Mouse (Mus musculus) lung, embryonic 15.5 days (tissue): Measurements from ENCODE around the gene Pdzd2. TPM values are rescaled to one million over a fixed set of nuclear protein-coding genes. Genes with fewer than 3 reads are reported as not detected.
A peak's percentile ranks its signal among the peaks of the same experiment; 100 is the strongest.

Source experiments
- ATAC-seq: fragments of 200-750 bp; cut with Nextera tagmentation; 2 replicates; pipeline ENCODE4 v1.8.0; 2017; ENCODE audit warnings: moderate number of reproducible peaks, borderline replicate concordance; ENCODE audit not compliant: low FRiP score, low TSS enrichment; ENCODE audit errors: extremely low read depth
- H3K27ac ChIP-seq: fragments of 300-500 bp; sonication (generic); 2 replicates; pipeline ENCODE4 v1.5.1; 2015; ENCODE audit warnings: moderate library complexity, mild to moderate bottlenecking, inconsistent platforms
- H3K27me3 ChIP-seq: fragments of 300-500 bp; sonication (generic); 2 replicates; pipeline ENCODE4 v1.6.1; 2015; ENCODE audit warnings: inconsistent platforms
- H3K36me3 ChIP-seq: fragments of 300-500 bp; sonication (generic); 2 replicates; pipeline ENCODE4 v1.6.1; 2015; ENCODE audit warnings: inconsistent platforms
- H3K4me1 ChIP-seq: fragments of 300-500 bp; sonication (generic); 2 replicates; pipeline ENCODE4 v1.6.1; 2015; ENCODE audit warnings: inconsistent platforms
- H3K4me2 ChIP-seq: fragments of 300-500 bp; sonication (generic); 2 replicates; pipeline ENCODE4 v1.6.1; 2015; ENCODE audit warnings: inconsistent platforms, mild to moderate bottlenecking, moderate library complexity
- H3K4me3 ChIP-seq: fragments of 300-500 bp; sonication (generic); 2 replicates; pipeline ENCODE4 v1.5.1; 2015; ENCODE audit warnings: mild to moderate bottlenecking, inconsistent platforms
- H3K9ac ChIP-seq: fragments of 300-500 bp; sonication (generic); 2 replicates; pipeline ENCODE4 v1.6.1; 2015; ENCODE audit warnings: inconsistent platforms
- H3K9me3 ChIP-seq: fragments of 300-500 bp; sonication (generic); 2 replicates; pipeline ENCODE4 v1.6.1; 2016; ENCODE audit warnings: inconsistent platforms
- WGBS: fragments of 180-500 bp; shearing (Covaris S2); methylation state at CpG from one replicate; pipeline ENCODE4 v1.1.7; 2015; 5-methylcytosine and 5-hydroxymethylcytosine counted together
- polyA plus RNA-seq: library from polyadenylated mRNA; unstranded; fragments of >200 nt; fragmentation: Nextera tagmentation; extraction: Ambion mirVana; gene quantifications from 2 replicates; pipeline ENCODE4 v1.2.1, GENCODE M21; 2015

The Pdzd2 gene
- polyA plus RNA-seq, 1 experiment from 2014 or later = 39.8 TPM

- no peaks in the 10 kb centered on the region for H3K9me3 ChIP-seq
- H3K9ac ChIP-seq = no peak overlapping the region
- no peaks in the 10 kb centered on the region for H3K27me3 ChIP-seq
- no peaks in the 10 kb centered on the region for H3K36me3 ChIP-seq
- H3K27ac ChIP-seq = no peak overlapping the region
- no peak for ATAC-seq
- peaks cover 4% of the 10 kb centered on the region for H3K4me1 ChIP-seq
- no peak overlapping the region for H3K4me3 ChIP-seq
- H3K4me2 ChIP-seq = no peak overlapping the region
- 69% methylated on average over 4 of the region's 4 CpGs for WGBS
Observed at GRCm38 (mm10) chr15:12451448-12451847, 288.3 kb downstream of the Pdzd2 start.

GRCm38 (mm10) chr15:12450790-12451189 lies 288.9 kb downstream of the Pdzd2 start:
- no peaks in the 10 kb centered on the region for H3K9me3 ChIP-seq
- H3K36me3 ChIP-seq = no peaks in the 10 kb centered on the region
- no peak overlapping the region for H3K4me2 ChIP-seq
- 0 out of 2 replicates have a peak, but pooled peaks cover 3% of the 10 kb centered on the region for H3K4me1 ChIP-seq
- ATAC-seq = no peak
- H3K4me3 ChIP-seq = no peak overlapping the region
- WGBS = 36% methylated on average over 6 of the region's 6 CpGs
- no peak overlapping the region for H3K9ac ChIP-seq
- no peak overlapping the region for H3K27ac ChIP-seq
- H3K27me3 ChIP-seq = no peaks in the 10 kb centered on the region

DNA sequence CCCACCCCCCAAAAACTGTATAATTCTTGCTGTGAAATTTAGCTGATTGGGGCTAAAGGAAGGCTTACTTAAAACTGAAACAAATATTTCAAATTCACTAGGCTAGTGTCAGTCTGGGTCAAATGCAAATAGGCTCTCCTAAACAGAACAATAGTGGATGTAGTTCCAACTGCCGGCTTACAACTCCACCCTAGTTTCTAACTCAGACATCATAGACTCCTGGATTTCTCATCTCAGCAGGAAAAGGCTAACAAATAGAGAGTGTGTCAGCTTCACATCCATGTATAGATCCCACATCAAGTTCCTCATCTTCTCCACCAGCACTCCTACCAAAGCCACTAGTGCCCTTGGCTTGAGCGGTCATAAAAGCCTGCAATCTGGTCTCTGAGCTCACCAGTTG lies 290.4 kb downstream of the Pdzd2 start:
- Histone ChIP-seq H3K9ac (no peak overlapping the region), H3K4me1 (0 out of 2 replicates have a peak, but pooled peaks cover 3% of the 10 kb centered on the region), H3K27me3 (no peaks in the 10 kb centered on the region), H3K4me2 (no peak overlapping the region), H3K27ac (no peak overlapping the region), H3K4me3 (no peak overlapping the region), H3K36me3 (no peaks in the 10 kb centered on the region), H3K9me3 (no peaks in the 10 kb centered on the region)
- ATAC-seq = no peak
- 85% methylated on average over 2 of the region's 2 CpGs for WGBS

- 64% methylated on average over 10 of the region's 10 CpGs for WGBS
- Histone ChIP-seq H3K9ac (no peak overlapping the region), H3K4me2 (no peak overlapping the region), H3K36me3 (no peaks in the 10 kb centered on the region), H3K4me1 (0 out of 2 replicates have a peak, but pooled peaks cover 3% of the 10 kb centered on the region), H3K27ac (no peak overlapping the region), H3K9me3 (no peaks in the 10 kb centered on the region), H3K4me3 (no peak overlapping the region), H3K27me3 (no peaks in the 10 kb centered on the region)
- no peak for ATAC-seq
Observed at GRCm38 (mm10) chr15:12447021-12447434, 292.7 kb downstream of the Pdzd2 start.

DNA sequence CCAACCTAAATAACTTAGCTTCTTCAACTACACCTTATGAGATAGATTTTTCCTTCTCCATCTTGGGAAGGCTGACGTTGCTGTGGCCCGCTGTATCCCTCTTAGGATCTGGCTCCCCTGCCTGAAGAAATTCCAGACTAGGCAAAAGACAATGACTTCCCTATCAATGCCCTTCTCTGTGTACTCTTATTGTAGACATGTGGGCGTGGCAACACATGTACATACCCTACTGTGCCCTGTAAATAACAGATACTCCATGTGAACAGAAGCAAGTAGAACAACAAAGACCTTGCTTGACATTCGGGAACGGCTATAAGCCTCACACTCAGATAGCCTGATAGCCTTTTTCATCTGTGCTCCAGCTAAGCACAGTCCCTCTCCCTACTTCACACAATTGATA lies 295.2 kb downstream of the Pdzd2 start:
- no peak for ATAC-seq
- Histone ChIP-seq H3K4me2 (no peak overlapping the region), H3K9ac (no peak overlapping the region), H3K27ac (no peak overlapping the region), H3K36me3 (no peaks in the 10 kb centered on the region), H3K9me3 (no peaks in the 10 kb centered on the region), H3K27me3 (no peaks in the 10 kb centered on the region), H3K4me1 (peaks cover 4% of the 10 kb centered on the region), H3K4me3 (no peak overlapping the region)
- WGBS = 76% methylated on average over 5 of the region's 5 CpGs

DNA sequence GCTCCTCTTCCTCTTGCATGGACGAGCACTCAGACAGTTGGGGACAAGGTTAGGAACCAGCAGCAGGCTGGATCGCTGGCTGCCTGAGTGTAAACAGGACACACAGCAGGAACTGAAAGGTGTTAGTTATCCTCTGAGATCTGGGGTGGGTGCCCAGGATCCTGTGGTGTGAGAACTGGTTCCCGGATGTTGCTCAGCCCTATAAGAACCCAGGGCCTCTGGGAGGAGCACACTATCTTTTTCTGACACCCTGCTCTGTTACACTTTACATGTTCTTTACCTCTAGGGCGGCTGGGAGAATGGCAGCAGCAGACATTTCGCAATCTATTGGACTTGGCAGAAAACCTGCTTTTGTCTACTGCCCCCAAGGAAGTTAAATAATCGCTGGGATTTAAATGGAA lies 300.4 kb downstream of the Pdzd2 start:
- WGBS = 16% methylated on average over 6 of the region's 6 CpGs
- peak; percentile 50; the same call in 1 of the 2 replicates for ATAC-seq
- H3K36me3 ChIP-seq = no peaks in the 10 kb centered on the region
- H3K9ac ChIP-seq = no peak overlapping the region
- no peaks in the 10 kb centered on the region for H3K9me3 ChIP-seq
- H3K27ac ChIP-seq = no peak overlapping the region
- peaks cover 13% of the 10 kb centered on the region for H3K4me1 ChIP-seq
- H3K27me3 ChIP-seq = no peaks in the 10 kb centered on the region
- H3K4me3 ChIP-seq = no peak overlapping the region
- H3K4me2 ChIP-seq = no peak overlapping the region

DNA sequence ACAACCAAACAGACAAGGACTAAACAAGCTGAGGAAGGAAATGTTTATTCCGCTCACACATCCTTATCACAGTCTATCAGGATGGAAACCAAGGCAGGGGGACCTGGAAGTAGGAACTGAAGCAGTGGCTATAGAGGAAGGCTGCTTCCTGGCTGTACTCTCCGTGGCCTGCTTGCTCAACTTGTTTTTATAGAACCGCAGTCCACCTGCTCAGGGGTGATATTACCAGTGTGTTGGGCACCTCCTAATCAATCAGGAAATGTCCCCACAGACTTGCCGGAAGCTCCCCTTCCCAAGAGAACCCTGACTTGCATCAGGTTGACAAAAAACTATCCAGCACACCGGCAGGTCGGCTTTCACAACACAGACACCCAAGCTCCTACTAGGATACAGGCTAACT lies 301.0 kb downstream of the Pdzd2 start:
- no peak for ATAC-seq
- Histone ChIP-seq H3K4me2 (no peak overlapping the region), H3K27me3 (no peaks in the 10 kb centered on the region), H3K9me3 (no peaks in the 10 kb centered on the region), H3K4me3 (no peak overlapping the region), H3K9ac (no peak overlapping the region), H3K27ac (no peak overlapping the region), H3K36me3 (no peaks in the 10 kb centered on the region), H3K4me1 (peaks cover 20% of the 10 kb centered on the region)
- 67% methylated on average over 6 of the region's 6 CpGs for WGBS

DNA sequence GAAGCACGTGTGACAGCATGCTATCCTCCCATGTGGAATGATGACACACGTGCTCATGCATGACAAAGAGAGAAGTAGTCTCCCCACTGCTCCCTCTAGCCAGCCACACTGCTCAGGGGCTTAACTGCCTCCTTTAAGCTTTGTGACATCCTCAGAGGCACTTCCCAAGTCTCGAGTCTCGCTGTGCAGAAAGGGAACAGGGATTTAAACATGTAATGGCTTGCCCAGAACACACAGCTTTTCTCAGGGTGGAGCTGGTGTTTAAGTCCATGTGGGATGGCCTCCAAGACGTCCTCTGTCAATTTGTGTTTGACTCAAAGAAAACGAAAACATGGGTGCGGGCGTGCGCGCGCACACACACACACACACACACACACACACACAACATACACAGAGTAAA lies 301.6 kb downstream of the Pdzd2 start:
- Histone ChIP-seq H3K9me3 (no peaks in the 10 kb centered on the region), H3K36me3 (no peaks in the 10 kb centered on the region), H3K4me1 (peaks cover 23% of the 10 kb centered on the region), H3K27ac (no peak overlapping the region), H3K27me3 (no peaks in the 10 kb centered on the region), H3K4me3 (no peak overlapping the region), H3K9ac (no peak overlapping the region), H3K4me2 (no peak overlapping the region)
- no peak for ATAC-seq
- WGBS = 83% methylated on average over 11 of the region's 11 CpGs

- no peak overlapping the region for H3K4me3 ChIP-seq
- WGBS = 68% methylated on average over 8 of the region's 8 CpGs
- H3K36me3 ChIP-seq = no peaks in the 10 kb centered on the region
- no peaks in the 10 kb centered on the region for H3K27me3 ChIP-seq
- H3K4me2 ChIP-seq = no peak overlapping the region
- H3K27ac ChIP-seq = no peak overlapping the region
- H3K4me1 ChIP-seq = peaks cover 30% of the 10 kb centered on the region
- no peak for ATAC-seq
- no peaks in the 10 kb centered on the region for H3K9me3 ChIP-seq
- no peak overlapping the region for H3K9ac ChIP-seq
Observed at GRCm38 (mm10) chr15:12435910-12436309, 303.8 kb downstream of the Pdzd2 start.

GRCm38 (mm10) chr15:12433893-12434599 lies 305.7 kb downstream of the Pdzd2 start:
- Histone ChIP-seq H3K27me3 (no peaks in the 10 kb centered on the region), H3K27ac (peak overlapping the region; percentile 62), H3K9ac (no peak overlapping the region), H3K4me2 (peak overlapping the region; percentile 18; the same call in 1 of the 2 replicates), H3K4me1 (peaks cover 21% of the 10 kb centered on the region), H3K9me3 (no peaks in the 10 kb centered on the region), H3K36me3 (no peaks in the 10 kb centered on the region), H3K4me3 (no peak overlapping the region)
- ATAC-seq = peak; percentile 74; the same call in 1 of the 2 replicates
- 8% methylated on average over 19 of the region's 19 CpGs for WGBS

GRCm38 (mm10) chr15:12432879-12433278 lies 306.8 kb downstream of the Pdzd2 start:
- peaks cover 21% of the 10 kb centered on the region for H3K4me1 ChIP-seq
- no peak overlapping the region for H3K4me2 ChIP-seq
- no peak overlapping the region for H3K9ac ChIP-seq
- H3K4me3 ChIP-seq = no peak overlapping the region
- H3K27ac ChIP-seq = no peak overlapping the region
- H3K27me3 ChIP-seq = no peaks in the 10 kb centered on the region
- ATAC-seq = no peak
- H3K36me3 ChIP-seq = no peaks in the 10 kb centered on the region
- no peaks in the 10 kb centered on the region for H3K9me3 ChIP-seq

DNA sequence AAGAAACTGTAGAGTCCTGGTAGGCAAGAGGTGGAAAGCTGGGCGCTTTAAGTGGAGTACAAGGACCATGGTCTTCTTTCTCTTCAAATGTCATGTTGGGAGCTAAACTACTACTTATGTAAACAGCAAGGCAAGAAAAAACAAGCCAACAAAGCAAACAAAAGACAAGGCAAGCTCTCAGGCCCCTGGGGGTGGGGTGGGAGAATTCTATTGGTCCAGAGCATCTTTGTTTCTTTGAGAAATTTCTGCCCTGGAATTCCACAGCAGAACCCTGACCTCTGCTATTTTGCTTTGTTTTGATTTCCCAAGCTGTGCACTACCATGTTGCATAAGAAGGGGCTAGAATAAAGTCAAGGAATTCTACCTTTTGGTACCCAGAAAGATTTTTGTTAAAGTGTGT lies 307.4 kb downstream of the Pdzd2 start:
- Histone ChIP-seq H3K4me1 (peaks cover 24% of the 10 kb centered on the region), H3K9ac (no peak overlapping the region), H3K27me3 (no peaks in the 10 kb centered on the region), H3K4me3 (no peak overlapping the region), H3K36me3 (no peaks in the 10 kb centered on the region), H3K27ac (no peak overlapping the region), H3K4me2 (no peak overlapping the region), H3K9me3 (no peaks in the 10 kb centered on the region)
- no peak for ATAC-seq
- 81% methylated on average over 1 of the region's 1 CpGs for WGBS
